Mouse (Mus musculus) NIH3T3 (cell line): ENCODE data around the gene Cenpa.
"Not testable (repeated sequence)": the region's sequence is repeated elsewhere in the genome, so short reads cannot be mapped to it uniquely, and the experiment has no call there.

Experiments used
- DNase-seq: peaks from one replicate; pipeline ENCODE4 v3.0.0-alpha.2; 2012; ENCODE audit warnings: low read depth

The Cenpa gene

DNA sequence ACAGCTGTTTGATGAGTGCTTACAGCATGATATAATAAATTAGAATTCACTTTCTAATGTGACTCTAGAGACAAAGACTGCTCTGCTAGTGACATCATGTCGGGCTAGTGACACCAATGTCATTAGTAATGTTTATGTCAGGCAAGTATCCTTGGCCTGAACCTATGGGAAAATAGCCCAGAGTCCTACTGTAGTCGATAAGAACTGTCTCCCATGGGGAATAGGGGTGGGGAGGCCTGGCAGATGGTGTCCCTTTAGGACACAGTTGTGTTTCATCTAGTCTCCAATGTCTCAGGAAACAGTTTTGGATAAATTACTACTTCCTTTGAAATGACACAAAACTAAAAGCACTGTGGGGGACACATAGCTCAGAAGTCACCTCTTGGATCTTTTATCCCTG is 20.5 kb upstream of the Cenpa start:
- no peak for DNase-seq

DNA sequence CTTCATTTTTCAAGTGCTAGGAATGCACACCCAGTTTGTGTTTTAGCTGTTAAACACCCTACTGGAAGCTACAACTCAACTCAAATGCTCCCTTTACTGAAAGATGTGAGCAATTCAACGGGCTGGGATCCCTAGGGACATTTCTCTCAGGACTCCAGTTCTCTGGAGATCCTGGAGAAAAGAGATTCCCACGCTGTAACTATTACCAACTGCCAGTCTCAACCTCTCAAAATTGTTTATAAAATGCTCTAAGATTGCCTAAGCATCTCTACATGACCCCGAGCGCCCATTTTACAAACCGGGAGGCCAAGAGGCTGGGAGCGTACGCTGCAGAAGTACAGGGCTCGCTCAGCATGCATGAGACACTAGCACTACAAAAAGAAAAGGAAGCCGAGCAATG is 19.2 kb upstream of the Cenpa start:
- DNase-seq: peak; percentile 62

DNA sequence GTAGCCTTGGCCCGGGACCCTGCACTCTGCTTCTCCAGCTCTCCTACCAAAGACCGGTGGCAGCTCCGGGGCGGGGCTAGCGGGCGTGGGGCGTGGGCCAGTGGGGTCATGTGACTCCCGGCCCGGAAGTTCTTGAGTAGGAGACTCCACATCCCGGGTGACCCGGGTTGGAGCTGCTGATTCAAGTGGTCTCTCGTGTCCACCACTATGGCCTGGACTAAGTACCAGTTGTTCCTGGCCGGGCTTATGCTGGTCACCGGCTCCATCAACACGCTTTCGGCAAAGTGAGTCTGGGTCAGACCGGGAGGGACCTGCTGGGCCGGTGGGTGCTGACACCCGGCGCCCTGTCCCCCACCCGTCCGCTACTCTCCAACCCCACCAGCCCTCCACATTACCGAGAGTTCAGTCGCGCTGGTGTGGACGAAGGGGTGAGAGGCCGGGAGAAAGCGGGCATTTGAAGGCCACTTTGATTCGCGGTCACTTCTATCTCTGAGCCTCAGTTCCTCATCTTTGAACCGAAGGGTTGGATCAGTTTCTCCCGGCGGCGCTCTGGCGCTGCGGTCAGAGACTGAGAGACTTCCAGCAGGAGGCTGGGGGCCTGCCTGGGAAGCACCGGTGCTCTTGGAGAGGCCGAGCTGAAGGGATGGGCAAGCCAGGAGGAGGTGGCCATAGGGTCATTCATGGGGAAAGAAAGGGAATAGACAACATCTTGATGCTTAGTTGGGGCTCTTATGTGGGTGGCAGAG is 18.6 kb upstream of the Cenpa start, which contains the start of gene Slc35f6:
Gene Slc35f6, plus strand, starts transcription at position 119 of the 746 bp plus-strand sequence.
- peak; percentile 92 for DNase-seq

DNA sequence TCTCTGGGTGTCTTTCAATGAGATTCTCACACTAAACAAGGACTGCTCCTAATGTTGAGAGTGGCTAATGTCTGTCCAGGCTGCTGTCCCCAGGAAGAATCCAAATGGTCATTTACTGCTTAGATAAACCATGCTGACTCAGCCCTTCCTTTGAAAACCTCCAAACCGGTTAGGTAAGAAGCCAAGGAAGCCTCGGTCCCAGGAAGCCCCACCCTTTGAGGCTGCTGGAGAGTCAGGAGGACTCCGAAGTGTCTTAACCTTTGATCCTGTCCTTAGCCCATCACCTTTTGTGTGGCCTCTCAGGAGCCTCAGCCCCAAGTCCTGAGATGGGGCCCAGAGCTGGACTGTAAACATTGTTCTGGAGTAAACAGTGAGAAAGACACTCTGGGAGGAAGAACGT is 17.0 kb upstream of the Cenpa start:
- no peak for DNase-seq

DNA sequence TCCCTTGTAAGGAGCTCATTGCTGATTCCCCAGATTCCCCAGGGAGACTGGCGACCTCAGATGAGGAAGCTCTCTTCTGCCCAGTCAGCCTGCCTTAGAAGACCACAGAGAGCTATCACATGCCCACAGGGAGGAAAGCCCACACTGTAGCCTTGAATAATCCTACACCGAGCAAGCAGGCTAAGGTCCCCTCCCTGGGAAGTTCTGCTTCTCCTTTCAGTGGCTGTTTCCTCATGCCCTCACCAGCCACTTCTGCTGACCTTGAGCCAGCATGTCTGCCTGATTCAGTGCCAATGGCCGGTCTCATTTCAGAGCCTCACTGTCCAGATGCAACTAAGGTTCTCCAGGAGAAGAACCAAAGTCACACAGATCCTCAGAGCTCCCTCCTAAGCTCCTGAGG is 15.8 kb upstream of the Cenpa start:
- DNase-seq: peak; percentile 38

DNA sequence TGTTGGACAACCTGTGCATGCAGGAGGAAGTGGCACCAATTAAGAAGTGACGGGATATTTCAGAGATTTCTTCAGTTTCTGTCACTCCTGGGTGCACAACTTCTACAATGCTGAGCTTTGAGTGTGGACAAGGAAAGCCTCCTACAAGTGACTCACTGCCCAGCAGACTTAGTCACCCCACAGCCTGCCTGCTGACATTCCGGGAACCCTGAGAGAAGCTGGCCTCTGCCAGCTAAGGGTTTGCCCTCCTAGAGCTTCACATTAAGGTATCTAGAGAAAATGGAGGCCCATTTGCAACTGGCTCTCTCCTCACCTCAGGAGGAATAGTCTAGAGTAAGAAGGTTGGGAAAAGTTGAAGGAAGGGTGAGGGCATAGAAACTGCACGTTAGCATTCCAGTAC is 15.0 kb upstream of the Cenpa start:
- DNase-seq: peak; percentile 72

DNA sequence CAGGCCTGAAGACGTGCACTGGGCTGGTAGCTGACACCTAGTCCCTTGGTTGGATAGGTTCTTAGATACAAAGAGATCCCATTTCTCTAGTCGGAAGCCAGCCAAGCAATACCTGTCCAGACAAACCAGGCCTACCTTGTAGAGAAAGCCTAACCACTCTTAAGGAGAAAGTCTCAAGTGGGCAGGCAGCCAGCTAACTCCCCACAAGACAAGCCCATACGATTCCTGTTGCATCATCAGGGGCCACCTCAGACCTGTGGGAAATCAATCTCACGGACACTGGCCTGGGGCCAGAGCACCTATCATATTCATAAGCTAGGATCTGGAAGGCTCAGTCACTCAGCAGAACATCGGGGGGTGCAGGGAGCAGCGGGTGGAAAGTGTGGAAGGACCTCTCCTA is 13.3 kb upstream of the Cenpa start:
- DNase-seq: peak; percentile 60

DNA sequence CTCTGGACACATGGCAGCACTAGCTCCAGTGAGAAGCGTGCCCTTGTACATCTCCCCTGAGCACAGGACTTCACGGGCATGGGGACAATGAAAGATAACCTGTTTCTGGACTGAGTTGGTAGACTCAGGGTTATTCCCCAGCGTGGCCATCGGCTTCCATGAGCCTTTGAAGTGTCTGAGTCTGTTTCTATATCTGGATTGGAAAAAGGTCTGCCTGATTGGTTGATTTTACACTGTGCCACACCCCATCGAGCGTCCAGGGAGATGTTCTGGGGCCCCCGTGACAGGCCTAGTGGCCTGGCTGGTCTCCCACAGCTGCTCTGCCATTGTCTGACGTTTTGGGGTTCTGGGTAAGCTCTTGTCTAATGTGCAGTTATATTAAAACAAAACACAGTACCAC is 11.5 kb upstream of the Cenpa start:
- no peak for DNase-seq

DNA sequence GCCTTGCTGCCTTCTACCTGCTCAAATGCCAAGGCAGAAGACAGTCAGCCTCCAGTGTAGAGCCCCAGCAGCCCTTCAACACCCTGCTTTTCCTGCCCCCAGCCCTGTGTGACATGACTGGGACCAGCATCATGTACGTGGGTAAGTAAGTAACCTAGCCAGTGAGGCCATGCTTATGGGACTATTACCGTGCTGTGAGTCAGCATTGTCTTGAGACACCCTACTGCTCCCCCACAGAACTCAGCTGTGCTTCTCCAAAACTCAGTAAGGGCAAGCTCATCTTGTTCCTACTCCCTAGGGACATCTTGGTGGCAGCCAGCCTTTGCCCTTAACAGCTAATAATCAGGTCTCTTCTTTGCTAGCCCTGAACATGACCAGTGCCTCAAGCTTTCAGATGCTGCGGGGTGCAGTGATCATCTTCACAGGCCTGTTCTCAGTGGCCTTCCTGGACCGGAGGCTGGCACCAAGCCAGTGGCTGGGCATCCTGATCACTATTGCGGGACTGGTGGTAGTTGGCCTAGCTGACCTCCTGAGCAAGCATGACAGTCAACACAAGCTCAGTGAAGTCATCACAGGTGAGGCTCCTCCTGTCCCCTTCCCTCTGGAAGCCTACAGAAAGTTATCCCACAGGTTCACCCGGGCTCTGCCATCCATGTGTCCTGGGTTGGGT is 10.9 kb upstream of the Cenpa start:
- DNase-seq: no peak

DNA sequence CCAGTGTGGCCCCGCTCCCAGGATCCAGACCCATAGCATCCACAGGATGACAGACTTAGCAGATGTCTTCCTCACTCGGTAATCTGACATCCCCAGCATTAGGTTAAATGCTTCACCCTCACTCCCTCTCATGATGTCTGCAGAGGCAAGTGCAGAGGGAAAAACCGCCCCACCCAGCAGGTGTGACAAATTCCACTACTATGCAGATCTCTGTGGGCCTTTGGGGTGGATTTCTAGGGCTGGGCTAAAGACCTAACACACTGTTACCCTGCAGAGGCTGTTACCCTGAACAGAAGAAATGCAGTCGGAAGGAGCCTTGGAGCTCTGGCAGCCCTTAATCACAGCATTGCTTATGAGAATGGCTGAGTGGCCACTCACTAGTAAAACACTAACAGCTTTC is 7.5 kb upstream of the Cenpa start:
- no peak for DNase-seq

DNA sequence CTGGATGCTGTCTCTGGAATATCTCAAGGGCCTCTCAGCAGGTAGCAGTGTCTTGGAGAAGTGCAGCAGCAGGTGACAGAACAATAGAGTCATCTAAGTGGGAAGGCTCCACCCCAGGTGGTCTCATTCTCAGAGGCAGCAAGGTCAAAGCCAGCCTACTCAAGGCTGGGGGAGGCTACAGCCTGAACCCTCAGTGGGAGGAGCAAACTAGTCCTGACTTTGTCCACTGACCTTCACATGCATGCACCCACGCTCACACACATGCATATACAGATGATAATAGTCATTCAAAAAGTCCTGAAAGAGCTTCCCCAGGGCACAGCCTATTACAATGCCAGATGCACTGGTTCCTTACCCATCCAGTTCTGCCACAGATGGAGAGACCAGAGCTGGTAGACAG is 6.3 kb upstream of the Cenpa start:
- DNase-seq: no peak

DNA sequence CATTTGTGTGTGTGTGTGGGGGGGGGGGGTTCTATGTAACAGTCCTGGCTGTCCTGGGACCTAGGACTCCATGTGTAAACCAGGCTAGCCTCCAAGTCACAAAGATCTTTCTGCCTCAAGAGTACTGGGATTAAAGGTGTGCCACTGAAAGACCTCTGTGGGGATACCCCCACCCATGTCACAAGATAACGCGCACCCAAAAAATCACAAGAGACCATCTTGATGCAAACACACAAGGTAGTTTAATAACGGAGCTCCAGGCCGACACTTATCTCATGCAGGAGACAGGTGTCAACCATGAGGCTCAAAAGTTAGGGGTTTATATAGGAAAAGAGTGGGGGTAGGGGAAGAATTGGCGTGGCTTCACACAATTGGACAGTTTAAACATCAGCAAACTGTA is 5.8 kb upstream of the Cenpa start:
- DNase-seq: no peak

DNA sequence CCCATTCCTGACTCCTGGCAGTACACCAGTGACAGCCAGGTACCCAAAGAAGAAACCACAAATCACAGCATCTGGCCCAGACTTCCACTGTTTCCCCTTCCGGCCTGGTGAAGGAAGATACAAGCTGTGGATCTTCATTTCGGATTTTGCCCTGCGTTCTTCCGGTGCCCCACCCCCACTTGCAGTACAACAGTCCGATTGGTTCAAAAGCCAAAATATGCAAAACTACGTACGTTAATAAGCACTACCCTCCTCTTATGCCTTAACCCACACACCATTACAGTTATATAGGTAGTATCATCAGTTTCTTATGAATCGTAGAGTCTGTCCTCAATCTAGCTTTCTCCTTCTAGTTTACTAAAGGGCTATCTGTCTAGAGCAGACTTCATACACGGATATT is 1.2 kb upstream of the Cenpa start:
- no peak for DNase-seq

DNA sequence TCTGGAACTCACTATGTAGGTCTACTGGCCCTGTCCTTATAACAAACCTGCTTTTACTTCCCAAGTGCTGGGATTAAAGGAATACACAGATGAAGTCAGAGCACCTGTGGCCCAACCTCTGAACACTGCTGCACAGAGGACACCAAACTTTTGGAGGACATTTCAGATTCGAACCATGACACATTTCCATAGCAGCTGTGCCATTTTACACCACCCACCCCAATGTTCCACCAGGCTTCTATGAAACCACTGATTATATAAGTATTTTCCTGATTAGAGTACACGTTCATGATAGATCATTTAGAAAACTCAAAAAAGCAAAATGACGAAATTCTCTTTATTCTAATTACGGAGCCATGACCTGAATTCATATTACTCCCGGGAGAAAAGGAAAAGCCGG is 609 bp upstream of the Cenpa start:
- DNase-seq: peak; percentile 6

DNA sequence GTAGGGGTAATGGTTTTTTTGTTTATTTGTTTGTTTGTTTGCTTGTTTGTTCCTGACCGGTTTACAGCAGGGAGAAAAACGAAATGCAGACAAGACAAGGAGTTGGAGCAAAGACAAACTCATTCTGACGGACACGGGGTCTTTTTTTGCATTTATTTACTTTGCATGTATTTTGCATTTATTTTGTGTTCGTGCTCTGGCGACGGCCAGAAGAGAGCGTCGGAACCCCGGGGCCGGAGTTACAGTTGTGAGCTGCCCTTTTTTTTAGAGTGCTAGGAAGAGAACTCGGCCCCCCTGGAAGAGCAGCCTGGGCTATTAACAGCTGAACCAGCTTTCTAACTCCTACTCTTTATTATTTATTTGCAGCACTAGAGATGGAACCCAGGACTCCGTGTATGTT is 638 bp downstream of the Cenpa start:
- peak; percentile 10 for DNase-seq

DNA sequence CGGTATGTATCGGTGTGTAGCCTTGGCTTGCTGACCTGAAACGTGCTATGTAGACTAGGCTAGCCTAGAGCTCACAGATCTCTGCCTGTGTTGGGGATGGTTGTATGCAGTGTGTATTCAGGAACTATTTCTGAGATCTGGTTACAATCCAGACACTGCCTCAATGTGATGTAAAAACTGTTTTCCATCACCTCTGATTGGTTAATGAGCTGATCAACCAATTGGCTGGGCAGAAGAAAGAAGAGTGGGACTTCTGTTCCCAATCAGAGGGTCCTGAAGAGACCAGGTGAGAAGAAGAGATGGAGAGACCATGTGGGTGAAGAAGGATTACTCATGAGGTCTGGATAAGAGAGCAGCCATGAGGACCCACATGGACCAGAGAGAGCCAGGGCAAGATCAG is 1.1 kb downstream of the Cenpa start:
- DNase-seq: no peak

DNA sequence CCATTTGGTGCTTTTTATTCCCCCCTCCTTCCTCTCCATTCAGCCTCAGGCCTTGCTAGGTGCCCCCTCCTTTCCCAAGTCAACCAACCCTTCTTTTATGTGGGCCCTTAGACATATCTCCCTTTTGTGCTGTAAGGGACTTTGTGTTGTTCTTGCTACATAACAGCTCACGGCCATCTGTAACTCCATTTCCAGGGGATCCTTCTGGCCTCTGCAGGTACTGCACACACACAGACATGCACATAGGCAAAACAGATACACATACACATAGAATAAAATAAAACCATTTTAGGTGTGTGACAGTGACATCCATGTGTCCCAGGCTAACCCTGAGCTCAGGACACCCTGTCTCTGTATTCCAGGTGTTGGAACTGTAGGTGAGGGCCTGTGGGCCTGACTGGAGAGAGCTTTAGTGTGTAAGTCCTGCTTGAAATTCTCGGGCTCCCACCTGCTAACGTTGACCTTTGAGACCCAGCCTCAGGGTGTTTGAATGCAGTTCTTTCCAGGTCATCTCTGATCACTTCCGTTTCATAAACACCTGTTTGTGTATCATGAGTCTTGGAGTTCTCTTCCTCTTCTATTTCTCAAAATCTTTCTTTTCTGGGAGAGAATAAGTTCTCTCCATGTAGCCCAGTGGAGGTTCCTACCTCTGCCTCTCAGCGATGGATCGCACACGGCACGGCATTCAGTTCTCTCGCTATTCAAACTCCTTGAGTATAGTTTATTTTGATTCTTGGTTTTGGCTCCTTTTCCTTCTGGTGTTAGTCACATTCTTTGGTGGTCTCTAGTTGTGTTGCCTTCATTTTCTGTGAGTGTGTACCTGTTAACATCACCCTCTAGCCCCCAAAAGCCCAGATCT is 2.3 kb downstream of the Cenpa start:
- DNase-seq: peak; percentile 7

DNA sequence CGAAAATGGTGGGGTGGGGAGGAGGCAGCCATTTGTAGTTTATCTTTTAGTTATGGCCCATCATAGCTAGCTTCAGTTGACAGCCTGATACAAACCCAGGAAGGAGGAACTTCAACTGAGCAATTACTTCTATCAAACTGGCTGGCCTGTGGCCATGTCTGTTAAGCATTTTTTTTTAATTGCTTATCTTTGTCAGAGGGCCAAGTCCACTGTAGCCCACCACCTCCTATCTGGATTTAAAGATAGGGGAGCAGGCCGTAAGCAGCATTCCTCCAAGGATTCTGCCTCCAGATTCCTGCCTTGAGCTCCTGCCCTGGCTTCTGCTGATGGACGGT is 2.9 kb downstream of the Cenpa start:
- DNase-seq: no peak

DNA sequence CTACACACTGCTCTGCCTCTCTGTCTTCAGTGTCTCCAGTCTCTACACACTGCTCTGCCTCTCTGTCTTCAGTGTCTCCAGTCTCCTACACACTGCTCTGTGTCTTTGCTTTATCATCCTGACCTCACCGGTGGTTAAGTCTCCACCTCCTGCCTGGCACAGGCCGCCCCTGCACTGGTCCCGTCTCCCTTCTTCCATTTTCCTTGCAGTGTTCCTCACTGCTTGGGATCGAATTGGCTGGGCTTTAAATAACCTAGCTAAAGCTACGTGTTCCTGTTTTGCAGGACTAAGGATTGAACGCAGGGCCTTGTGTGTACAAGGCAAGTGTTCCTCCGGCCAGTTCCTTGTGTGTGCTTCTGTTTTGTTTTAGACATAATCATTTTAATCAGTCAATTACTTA is 3.5 kb downstream of the Cenpa start:
- DNase-seq: no peak

DNA sequence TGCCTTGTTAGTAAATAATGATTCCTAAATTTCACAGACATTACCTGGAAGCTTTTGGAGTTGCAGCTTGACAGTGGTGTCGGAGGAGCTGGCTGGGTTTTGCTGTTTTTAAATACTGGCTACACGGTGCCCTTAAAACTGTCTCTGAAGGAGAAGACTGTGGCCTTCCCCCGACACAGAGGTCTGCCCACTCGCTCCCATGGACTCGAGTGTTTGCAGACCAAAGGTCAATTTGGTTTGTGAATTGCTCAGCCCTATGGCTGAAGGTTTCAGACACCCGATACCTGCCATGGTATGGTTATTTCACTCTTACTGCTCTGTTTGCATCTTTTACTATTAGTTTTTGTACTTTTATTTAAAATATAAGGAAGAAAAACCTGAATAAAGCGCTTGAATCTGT is 7.4 kb downstream of the Cenpa start:
- no peak for DNase-seq

DNA sequence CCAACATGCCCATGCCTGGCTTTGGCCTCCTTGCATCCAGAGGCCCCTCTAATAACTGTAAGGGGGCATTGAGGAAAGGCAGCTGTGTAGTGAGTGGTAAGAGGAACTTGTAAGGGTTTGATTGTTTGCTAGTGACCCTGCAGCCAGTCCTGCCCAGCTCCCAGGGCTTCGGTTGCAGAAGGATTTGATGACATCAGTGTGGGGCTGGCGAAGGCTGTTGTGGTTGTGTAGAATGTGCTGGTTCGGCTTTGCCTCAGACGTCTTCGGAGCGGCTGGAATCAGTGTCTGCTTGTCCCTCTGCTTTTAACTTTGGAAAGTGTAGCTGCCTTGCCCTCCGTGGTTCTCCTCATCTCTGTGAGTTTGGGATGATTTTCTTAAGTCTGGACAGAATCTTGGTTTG is 10.2 kb downstream of the Cenpa start:
- no peak for DNase-seq

DNA sequence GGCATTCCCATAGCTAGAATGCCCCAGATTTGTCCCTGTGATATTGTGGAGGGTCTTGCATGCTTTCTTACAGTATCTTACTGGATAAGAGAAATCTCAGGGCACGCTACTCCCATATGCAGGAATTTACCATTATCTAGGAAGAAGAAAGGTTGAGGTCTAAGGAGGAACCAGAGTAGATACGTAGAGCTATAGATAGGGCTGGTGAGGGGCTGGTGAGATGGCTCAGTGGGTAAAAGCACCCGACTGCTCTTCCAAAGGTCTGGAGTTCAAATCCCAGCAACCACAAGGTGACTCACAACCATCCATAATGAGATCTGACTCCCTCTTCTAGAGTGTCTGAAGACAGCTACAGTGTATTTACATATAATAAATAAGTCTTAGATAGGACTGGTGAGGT is 11.5 kb downstream of the Cenpa start:
- not testable (repeated sequence) for DNase-seq

DNA sequence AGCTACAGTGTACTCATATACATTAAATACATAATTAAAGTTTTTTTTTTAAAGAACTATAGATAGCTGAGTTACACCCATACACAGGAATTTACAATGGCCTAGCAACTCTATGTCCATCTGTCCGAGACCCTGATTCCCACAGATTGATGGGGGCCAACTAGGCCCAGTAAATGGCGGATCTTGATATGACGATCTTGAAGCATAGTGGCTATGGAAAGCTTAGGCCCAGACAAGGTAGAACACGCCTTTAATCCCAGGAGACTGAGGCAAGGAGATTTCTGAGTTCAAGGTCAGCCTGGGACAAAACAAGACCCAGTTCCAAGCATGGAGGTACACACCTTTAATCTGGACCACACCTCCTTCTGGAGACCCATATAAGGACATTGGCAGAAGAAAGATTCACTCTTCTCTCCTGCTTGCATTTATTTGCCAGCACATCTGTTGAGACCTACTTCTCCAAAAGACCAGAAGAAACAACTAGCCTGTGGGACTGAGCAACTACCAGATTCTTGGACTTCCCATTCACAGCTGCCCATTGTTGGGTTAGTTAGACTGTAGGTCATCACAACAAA is 12.2 kb downstream of the Cenpa start:
- no peak for DNase-seq
